Mouse (Mus musculus): Measurements from ENCODE around the gene Mettl7a2. TPM values are rescaled to one million over a fixed set of nuclear protein-coding genes. Genes with fewer than 3 reads are reported as not detected.
"Not testable (repeated sequence)": the region's sequence is repeated elsewhere in the genome, so short reads cannot be mapped to it uniquely, and the experiment has no call there.

Mettl7a2 gene
- polyA plus RNA-seq (2015; fragmentation: Nextera tagmentation; extraction: Ambion mirVana), result not detected in 2 replicates

DNA sequence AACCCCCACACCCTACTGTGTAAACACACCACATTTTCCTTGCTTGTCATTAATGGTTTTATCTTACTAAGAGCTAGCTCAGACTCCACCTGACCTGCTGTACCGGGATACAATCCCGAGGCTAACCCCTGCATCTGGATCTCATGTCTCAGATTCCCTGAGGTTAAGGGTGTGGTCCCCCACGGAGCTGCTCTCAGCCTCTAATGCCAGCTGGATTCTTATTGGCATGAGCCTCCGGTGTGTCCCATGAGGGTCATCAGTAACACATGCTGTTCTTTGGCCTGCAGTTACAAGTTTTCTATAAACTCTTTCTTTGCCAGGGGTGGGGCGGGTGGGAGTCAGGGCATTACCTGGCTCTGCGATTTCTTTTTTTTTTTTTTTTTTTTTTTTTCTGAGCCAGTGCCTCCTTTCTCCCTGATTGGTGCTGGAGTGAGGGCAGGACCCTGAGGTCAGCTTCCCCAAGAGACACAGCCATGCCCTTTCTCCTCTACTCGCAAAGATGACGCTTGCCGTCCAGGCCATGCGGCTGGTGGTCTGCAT lies at the start of gene Mettl7a2, which contains the start of gene Methig1:
Gene Mettl7a2 (plus strand): TSS at position 490 of the 540 bp plus-strand sequence.
Gene Methig1 (plus strand): TSS at position 439 of the 540 bp plus-strand sequence.
- Histone ChIP-seq H3K27ac (ENCODE audit: low read depth, low read length) (no peak within 1 kb of the TSS), H3K4me3 (ENCODE audit: low read depth, low read length) (no peak within 1 kb of the TSS), H3K27me3 (replicated peaks; ENCODE audit: control insufficient read depth, insufficient read depth, low read length) (0 out of 2 replicates have a peak, but pooled peaks cover 5% of the 10 kb centered on the region), H3K9ac (ENCODE audit: low read depth, low read length) (no peak within 1 kb of the TSS), H3K36me3 (ENCODE audit: control insufficient read depth, insufficient read depth) (no peaks in the 10 kb centered on the region), H3K4me2 (replicated peaks; ENCODE audit: low read depth) (no peak within 1 kb of the TSS), H3K4me1 (replicated peaks; ENCODE audit: control insufficient read depth, insufficient read depth, low read length) (no peaks in the 10 kb centered on the region), H3K9me3 (ENCODE audit: control insufficient read depth) (no peaks in the 10 kb centered on the region)
- TF ChIP-seq CTCF (IDR thresholded peaks at IDR 0.05; ENCODE audit: low read depth), result no peak
- WGBS, result 70% methylated on average over 10 of the region's 10 CpGs
- 0 out of 2 replicates have a peak, but pooled peaks have one; percentile 20 for ATAC-seq

GRCm38 (mm10) chr15:100303428-100304018 lies 49.5 kb upstream of the Mettl7a2 start:
- H3K4me1 ChIP-seq (replicated peaks; ENCODE audit: control insufficient read depth, insufficient read depth, low read length), result no peaks in the 10 kb centered on the region
- peak overlapping the region; percentile 51; the same call in 1 of the 2 replicates for H3K4me3 ChIP-seq (ENCODE audit: low read depth, low read length)
- 0 out of 2 replicates have a peak overlapping the region, but pooled peaks have one; percentile 47 for H3K9ac ChIP-seq (ENCODE audit: low read depth, low read length)
- no peak for TF ChIP-seq CTCF (IDR thresholded peaks at IDR 0.05; ENCODE audit: low read depth)
- peak overlapping the region; percentile 91 for H3K4me2 ChIP-seq (replicated peaks; ENCODE audit: low read depth)
- H3K27me3 ChIP-seq (replicated peaks; ENCODE audit: control insufficient read depth, insufficient read depth, low read length), result no peaks in the 10 kb centered on the region
- H3K9me3 ChIP-seq (ENCODE audit: control insufficient read depth), result no peaks in the 10 kb centered on the region
- ATAC-seq, result no peak
- no peaks in the 10 kb centered on the region for H3K36me3 ChIP-seq (ENCODE audit: control insufficient read depth, insufficient read depth)
- 44% methylated on average over 8 of the region's 8 CpGs for WGBS
- no peak overlapping the region for H3K27ac ChIP-seq (ENCODE audit: low read depth, low read length)

DNA sequence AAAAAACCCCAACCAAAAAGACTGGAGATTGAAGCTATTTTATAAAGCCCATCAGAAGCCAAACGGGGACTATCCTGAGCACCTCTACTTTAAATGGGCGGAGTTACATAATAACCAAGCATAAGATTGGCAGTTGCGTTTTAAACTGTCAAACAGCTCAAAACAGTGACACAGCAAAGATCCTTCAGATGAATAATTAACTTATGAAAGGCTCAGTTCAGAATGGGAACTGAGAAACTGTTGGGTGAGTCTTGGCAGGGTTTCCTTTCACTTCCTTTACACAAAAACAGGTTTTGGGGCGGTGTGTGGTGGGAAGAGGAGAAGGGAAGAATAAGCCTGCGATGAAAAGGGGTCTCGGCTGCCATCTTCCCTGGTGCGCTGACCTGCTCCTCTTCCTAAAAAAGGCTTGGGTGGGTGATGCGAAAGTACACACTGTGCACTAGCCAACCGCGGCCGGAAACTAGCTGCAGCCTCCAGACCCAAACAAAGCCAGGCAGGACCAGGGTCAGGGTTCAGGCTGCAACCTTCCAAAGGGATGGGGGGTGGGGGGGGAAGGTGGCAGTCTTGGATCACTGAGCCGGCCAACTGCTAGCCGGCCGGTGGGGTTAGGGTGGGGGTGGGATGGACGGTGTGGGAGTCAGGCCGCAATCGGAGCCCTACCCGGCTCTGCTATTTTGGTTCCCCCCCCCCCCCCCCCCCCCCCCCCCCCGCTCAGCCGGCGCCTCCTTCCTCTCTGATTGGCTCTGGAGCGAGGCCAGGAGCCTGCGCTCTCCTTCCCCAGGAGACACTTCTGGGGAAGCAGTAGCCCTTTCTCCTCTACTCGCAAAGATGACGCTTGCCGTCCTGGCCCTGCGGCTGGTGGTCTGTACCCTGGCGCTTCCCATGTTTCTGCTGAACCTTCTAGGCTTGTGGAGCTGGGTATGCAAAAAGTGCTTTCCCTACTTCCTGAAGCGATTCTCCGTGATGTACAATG lies 48.7 kb upstream of the Mettl7a2 start, which contains the start of gene Mettl7a1:
Gene Mettl7a1 (plus strand): TSS at position 122 of the 973 bp plus-strand sequence.
- peak within 1 kb of the TSS; percentile 91 for H3K27ac ChIP-seq (ENCODE audit: low read depth, low read length)
- peak; percentile 80 for ATAC-seq
- WGBS, result 1% methylated on average over 23 of the region's 30 CpGs

DNA sequence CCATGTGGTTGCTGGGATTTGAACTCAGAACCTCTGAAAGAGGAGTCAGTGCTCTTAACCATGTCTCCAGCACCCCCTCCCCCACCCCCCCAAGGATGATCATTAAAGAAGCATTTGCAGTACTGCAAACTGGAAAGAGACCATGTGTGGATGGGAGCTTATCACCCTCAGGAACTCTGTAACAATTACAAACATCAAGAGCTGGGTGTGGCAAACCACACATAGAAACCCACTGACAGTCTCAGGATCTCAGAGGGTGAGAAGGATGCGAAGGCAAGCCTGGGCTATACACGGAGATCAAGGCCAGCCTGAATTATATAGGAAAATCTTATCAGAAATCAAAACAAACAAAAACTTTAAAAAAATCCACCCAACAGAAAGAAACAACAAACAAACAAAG lies 46.8 kb upstream of the Mettl7a2 start:
- no peaks in the 10 kb centered on the region for H3K9me3 ChIP-seq (ENCODE audit: control insufficient read depth)
- WGBS, result 81% methylated on average over 2 of the region's 2 CpGs
- TF ChIP-seq CTCF (IDR thresholded peaks at IDR 0.05; ENCODE audit: low read depth), result no peak
- H3K4me2 ChIP-seq (replicated peaks; ENCODE audit: low read depth), result no peak overlapping the region
- no peak overlapping the region for H3K4me3 ChIP-seq (ENCODE audit: low read depth, low read length)
- H3K36me3 ChIP-seq (ENCODE audit: control insufficient read depth, insufficient read depth), result no peaks in the 10 kb centered on the region
- ATAC-seq, result no peak
- H3K27ac ChIP-seq (ENCODE audit: low read depth, low read length), result no peak overlapping the region
- no peak overlapping the region for H3K9ac ChIP-seq (ENCODE audit: low read depth, low read length)
- no peaks in the 10 kb centered on the region for H3K4me1 ChIP-seq (replicated peaks; ENCODE audit: control insufficient read depth, insufficient read depth, low read length)
- no peaks in the 10 kb centered on the region for H3K27me3 ChIP-seq (replicated peaks; ENCODE audit: control insufficient read depth, insufficient read depth, low read length)

More for the DNA sequence above, 48.7 kb upstream of the Mettl7a2 start, which contains the start of gene Mettl7a1:
- no peaks in the 10 kb centered on the region for H3K36me3 ChIP-seq (ENCODE audit: control insufficient read depth, insufficient read depth)
- peak within 1 kb of the TSS; percentile 51 for H3K4me3 ChIP-seq (ENCODE audit: low read depth, low read length)
- H3K27me3 ChIP-seq (replicated peaks; ENCODE audit: control insufficient read depth, insufficient read depth, low read length), result no peaks in the 10 kb centered on the region
- H3K4me2 ChIP-seq (replicated peaks; ENCODE audit: low read depth), result peak within 1 kb of the TSS; percentile 91
- no peaks in the 10 kb centered on the region for H3K4me1 ChIP-seq (replicated peaks; ENCODE audit: control insufficient read depth, insufficient read depth, low read length)
- H3K9ac ChIP-seq (ENCODE audit: low read depth, low read length), result peak within 1 kb of the TSS; percentile 47
- H3K9me3 ChIP-seq (ENCODE audit: control insufficient read depth), result no peaks in the 10 kb centered on the region
- no peak for TF ChIP-seq CTCF (IDR thresholded peaks at IDR 0.05; ENCODE audit: low read depth)

- ATAC-seq, result peak; percentile 32; the same call in 1 of the 2 replicates
- H3K4me3 ChIP-seq (ENCODE audit: low read depth, low read length); H3K4me2 ChIP-seq (replicated peaks; ENCODE audit: low read depth); H3K4me1 ChIP-seq (replicated peaks; ENCODE audit: control insufficient read depth, insufficient read depth, low read length); H3K27me3 ChIP-seq (replicated peaks; ENCODE audit: control insufficient read depth, insufficient read depth, low read length); H3K36me3 ChIP-seq (ENCODE audit: control insufficient read depth, insufficient read depth); H3K9me3 ChIP-seq (ENCODE audit: control insufficient read depth); H3K9ac ChIP-seq (ENCODE audit: low read depth, low read length); H3K27ac ChIP-seq (ENCODE audit: low read depth, low read length): not testable (repeated sequence)
- TF ChIP-seq CTCF (IDR thresholded peaks at IDR 0.05; ENCODE audit: low read depth), result peak; percentile 68
- WGBS, result 35% methylated on average over 11 of the region's 11 CpGs
Observed at GRCm38 (mm10) chr15:100307438-100308096, 45.4 kb upstream of the Mettl7a2 start.
